Mouse (Mus musculus) hindbrain, embryonic 16.5 days (tissue): ENCODE measurements around the gene Svep1. TPM values are rescaled to one million over a fixed set of nuclear protein-coding genes. Genes with fewer than 3 reads are reported as not detected.

Experiments
- polyA plus RNA-seq: library from polyadenylated mRNA; unstranded; fragments of >200 nt; fragmentation: Nextera tagmentation; extraction: Ambion mirVana; gene quantifications from 2 replicates; pipeline ENCODE4 v1.2.1, GENCODE M21; 2015

The Svep1 gene
- polyA plus RNA-seq, 1 experiment from 2014 or later, result 1.5 TPM

Other genes with a start within 250 kb of the Svep1 start
- not detected in 2 replicates for gene Txndc8, start 197.7 kb downstream of the Svep1 start, polyA plus RNA-seq
- gene Musk, start 79.1 kb upstream of the Svep1 start, polyA plus RNA-seq, result 0.09 and 0.24 TPM in 2 replicates